Mouse (Mus musculus) erythroblast, embryonic 14.5 days (primary cell): ENCODE measurements around the gene Asb7.

Source experiments
- GATA1 ChIP-seq: IDR thresholded peaks from 2 replicates; pipeline ENCODE4 v1.6.1; 2012; ENCODE audit warnings: low read length, inconsistent platforms, mixed read lengths
- TAL1 ChIP-seq: IDR thresholded peaks from 3 replicates; pipeline ENCODE4 v1.6.1; 2012; ENCODE audit warnings: low read length, inconsistent platforms, mixed read lengths

GRCm38 (mm10) chr7:66633351-66633750, 56.0 kb downstream of the Asb7 start:
- TF ChIP-seq TAL1, result no peak
- no peak for TF ChIP-seq GATA1
